11 mouse cellular contexts compared by ENCODE assay signal in genomic region chr1:70787146-70787545, GRCm38 (mm10).
DNase-seq lines count a peak whose midpoint lies in the region; TF ChIP-seq lines count a peak whose summit lies in the region.
"Had no signal": no experiment of that assay in that cellular context is flagged by ENCODE, and none has a peak within 500 bp of the region (broad histone marks: within the 10 kb centered on the region; RNA-seq: fewer than 3 reads in every experiment).

No protein-coding gene starts in this region.

- H3K27ac ChIP-seq in layer of hippocampus, adult 2 months: no peak overlapping the region
- H3K27ac ChIP-seq: forebrain, embryonic 12.5 days had no signal

- peak; percentile 3 for DNase-seq in adrenal gland, postnatal 10 days
- DNase-seq in adrenal gland, adult 2 months: no peak
- DNase-seq in layer of hippocampus, adult 2 months (ENCODE audit: low spot score in 2 of 2): no peak
- DNase-seq in layer of hippocampus, postnatal 10 days (ENCODE audit: low spot score in 2 of 2): no peak
- DNase-seq in A20 (ENCODE audit: low read depth, low spot score) (peak; percentile 36), WW6 (ENCODE audit: low read depth, low spot score) (peak; percentile 4)
- no peak for DNase-seq in spleen, adult 12 weeks (ENCODE audit: low spot score)
- DNase-seq in cerebellum, postnatal 4 days (ENCODE audit: low spot score in 2 of 2): no peak
- DNase-seq: heart, adult 18-20 months; heart, postnatal 4 days had no signal

- H3K4me3 ChIP-seq in layer of hippocampus, adult 2 months: no peak overlapping the region
- H3K4me3 ChIP-seq: forebrain, embryonic 12.5 days had no signal

- peak; percentile 49 for TF ChIP-seq CTCF in layer of hippocampus, adult 2 months (conservative IDR thresholded peaks at IDR 0.05)

Comparison
In these comparisons a context has a peak if more than half of its experiments do, and no peak if none do; other contexts are left out.
1. DNase-seq: peak in adrenal gland, postnatal 10 days (single experiment), A20 (single experiment) and WW6 (single experiment); none in adrenal gland, adult 2 months (single experiment), layer of hippocampus, adult 2 months (0 of 2), layer of hippocampus, postnatal 10 days (0 of 2), spleen, adult 12 weeks (single experiment) and cerebellum, postnatal 4 days (0 of 2).